Mouse (Mus musculus) T-cell, adult 66 days (primary cell): ENCODE data around the gene Gm29797. TPM values are rescaled to one million over a fixed set of nuclear protein-coding genes. Genes with fewer than 3 reads are reported as not detected.

Experiments
- total RNA-seq, 2 experiments: library from RNA; stranded (reverse); gene quantifications; 3 replicates in 1 of 2; 4 replicates in 1 of 2; pipeline ENCODE4 v1.2.4; 2023

Gene Gm29797
- under 1 TPM in 1 of 2 experiments, not detected in 1; 0.79 TPM for total RNA-seq

DNA sequence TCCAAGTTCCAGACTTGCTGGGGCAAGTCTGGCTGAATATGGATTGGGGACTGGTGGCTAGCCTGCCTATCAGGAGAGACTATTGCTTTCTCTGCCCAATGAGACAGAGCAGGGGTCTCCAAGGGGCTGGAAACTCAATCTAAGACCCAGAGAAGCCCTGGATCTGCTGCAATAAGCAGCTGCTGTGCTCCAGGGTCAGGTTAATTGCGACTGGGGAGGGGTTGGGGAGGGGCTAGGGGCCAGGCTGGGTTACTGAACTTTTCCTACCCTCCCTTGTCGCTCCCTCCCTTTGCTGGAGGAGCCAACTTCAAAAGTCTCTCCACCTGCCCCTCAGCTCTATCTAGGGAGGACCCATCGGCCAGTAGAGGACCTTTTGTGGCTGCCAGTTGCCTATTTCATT lies at the start of gene Gm29797:
Gene Gm29797, plus strand, starts transcription at position 301 of the 400 bp plus-strand sequence.

DNA sequence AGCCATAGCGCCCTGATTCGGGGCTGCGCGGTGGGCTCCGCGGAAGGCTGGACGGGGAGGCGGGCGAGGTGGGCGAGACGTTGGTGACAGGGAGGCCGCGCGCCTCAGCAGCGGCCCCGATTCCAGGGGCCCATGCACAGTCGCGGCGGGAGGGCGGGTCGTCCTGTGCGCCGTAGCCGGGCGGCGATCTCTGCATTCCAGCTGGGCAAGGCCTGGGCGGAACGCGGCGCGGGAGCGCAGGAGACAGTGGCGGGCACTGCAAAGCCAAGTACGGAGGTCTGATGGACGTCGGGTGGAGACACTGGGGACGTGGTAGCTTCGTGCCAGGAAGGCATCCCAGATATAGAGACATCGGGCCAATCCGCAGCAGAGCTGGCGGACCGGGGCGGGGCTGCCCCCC lies 14.5 kb downstream of the Gm29797 start, which contains the start of gene Sox18:
Gene Sox18, minus strand, starts transcription at position 315 of the 400 bp plus-strand sequence.

DNA sequence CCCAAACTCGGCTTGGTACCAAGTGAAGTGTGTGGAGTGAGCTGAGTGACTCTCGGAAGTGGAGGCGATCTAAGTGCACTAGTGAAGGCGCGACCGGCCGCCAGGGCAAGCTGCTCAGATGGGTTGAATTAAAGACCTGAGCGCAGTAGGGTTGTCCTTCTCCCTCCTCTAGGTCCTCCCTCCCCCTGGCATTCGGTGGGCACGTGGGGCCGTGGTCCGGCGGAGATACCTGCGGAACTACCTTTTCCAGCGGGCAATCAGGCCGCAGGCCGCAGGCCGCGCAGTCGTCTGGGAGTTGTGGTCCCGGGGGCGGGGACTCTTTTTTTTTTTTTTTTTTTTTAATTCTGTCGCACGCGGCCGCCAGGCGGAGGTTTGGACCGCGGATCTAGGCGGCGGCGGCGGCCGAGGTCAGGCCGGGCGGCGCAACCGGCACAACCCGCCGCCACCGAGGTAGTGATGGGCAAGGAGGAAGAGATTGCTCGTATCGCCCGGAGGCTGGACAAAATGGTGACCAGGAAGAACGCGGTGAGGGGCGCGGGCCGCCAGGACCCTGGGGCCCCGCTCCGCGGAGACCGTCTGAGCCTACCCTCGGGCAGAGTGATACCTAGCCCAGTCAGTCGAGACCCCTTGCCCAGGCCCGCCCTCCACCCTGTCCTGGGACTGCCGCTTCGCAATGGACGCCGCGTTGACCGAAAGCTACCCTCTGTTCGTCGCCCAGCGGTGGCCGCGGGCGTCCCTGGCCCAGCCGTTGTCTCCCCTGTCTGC lies 23.3 kb downstream of the Gm29797 start, which contains the start of gene Tcea2:
Gene Tcea2, plus strand, starts transcription at position 360 of the 765 bp plus-strand sequence.

DNA sequence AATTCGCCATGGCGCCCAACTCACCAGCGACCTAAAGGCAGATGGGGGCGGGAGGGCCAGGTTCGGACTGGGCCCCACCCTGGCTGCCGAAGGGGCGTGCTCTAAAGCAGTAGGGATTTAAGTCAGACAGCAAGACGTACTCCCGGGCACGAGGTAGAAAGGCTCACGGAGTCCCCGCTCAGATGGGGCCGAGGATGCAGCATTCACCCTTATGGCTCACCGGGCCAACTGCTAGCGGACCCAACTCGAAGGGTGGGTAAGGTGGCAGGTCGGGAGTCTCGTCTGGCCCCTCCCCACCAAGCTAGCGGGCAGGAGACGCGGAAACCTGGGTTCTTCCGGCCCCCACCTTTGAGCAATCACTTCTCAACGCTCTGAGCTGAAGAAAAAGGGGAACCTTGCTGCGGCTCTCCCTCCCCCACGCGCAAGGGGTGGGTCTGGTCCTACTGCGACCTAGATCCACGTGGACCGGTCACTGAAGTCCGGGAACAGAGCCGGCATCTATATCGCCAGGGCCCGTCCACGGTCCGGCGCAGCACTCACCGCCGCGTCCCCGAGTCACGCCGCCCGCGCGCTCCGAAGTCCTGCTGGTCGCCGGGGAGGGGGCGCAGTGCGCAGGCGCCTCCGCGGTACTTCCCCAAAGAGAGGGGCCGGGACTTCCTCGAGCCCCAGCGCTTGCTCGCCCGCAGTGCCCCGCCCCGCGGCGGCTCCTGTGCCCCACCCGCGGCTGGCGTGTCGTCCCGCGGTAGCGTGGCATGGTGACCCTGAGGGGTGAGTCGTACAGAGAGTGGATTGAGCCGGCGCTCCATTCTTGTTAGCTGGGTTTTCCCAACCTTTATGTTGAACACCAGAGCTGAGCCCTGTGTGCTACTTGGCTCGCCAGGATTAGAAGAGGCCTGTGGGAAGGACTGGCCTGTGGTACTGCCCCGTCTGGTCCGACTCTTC lies 36.8 kb downstream of the Gm29797 start, which contains the start of gene Rgs19:
Gene Rgs19, minus strand, starts transcription at position 639 of the 942 bp plus-strand sequence.

DNA sequence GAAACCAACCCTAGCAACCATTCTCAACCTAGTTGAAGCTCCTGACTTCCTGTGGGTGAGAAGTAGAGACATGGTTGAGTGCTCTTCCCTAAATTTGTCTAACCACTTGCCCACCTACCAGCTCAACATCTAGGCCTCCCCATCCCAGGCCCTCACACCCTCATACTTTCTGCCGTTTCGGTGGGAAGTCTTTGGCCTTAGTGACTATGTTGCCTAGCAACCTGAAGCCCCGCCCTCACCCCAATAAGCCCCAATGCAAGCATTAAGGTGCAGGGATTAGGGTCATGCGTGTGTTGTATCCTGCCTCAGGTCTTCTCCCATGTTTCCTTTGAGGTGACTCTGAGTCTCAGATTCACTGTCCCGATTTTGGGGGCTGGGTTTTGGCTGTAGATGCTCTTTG lies 41.4 kb downstream of the Gm29797 start, which contains the start of gene Lkaaear1:
Gene Lkaaear1, minus strand, starts transcription at position 202 of the 400 bp plus-strand sequence.

Other genes with a start within 250 kb of the Gm29797 start
- gene Zbtb46, start 197.6 kb upstream of the Gm29797 start, total RNA-seq: under 1 TPM; 0.27 to 0.67 TPM
- gene Abhd16b, start 163.8 kb upstream of the Gm29797 start, total RNA-seq: not detected
- gene Tpd52l2, start 159.9 kb upstream of the Gm29797 start, total RNA-seq: 10 to 100 TPM; 81.9 to 88.8 TPM
- gene Dnajc5, start 136.5 kb upstream of the Gm29797 start, total RNA-seq: 100 to 1,000 TPM; 131 to 137 TPM
- gene Uckl1, start 72.1 kb upstream of the Gm29797 start, total RNA-seq: 100 to 1,000 TPM; 156 to 204 TPM
- 10 to 100 TPM; 60.2 to 63.9 TPM for gene Prpf6, start 65.2 kb upstream of the Gm29797 start, total RNA-seq
- gene Zfp512b, start 64.2 kb upstream of the Gm29797 start, total RNA-seq: 10 to 100 TPM; 67.3 to 81.5 TPM
- 10 to 100 TPM; 15.5 to 17.5 TPM for gene Samd10, start 57.8 kb upstream of the Gm29797 start, total RNA-seq
- gene Sox18, start 14.6 kb downstream of the Gm29797 start, total RNA-seq: not detected
- gene Tcea2, start 23.3 kb downstream of the Gm29797 start, total RNA-seq: 10 to 100 TPM; 17.0 to 19.9 TPM
- gene Rgs19, start 36.9 kb downstream of the Gm29797 start, total RNA-seq: 100 to 1,000 TPM; 124 to 128 TPM
- not detected for gene Lkaaear1, start 41.4 kb downstream of the Gm29797 start, total RNA-seq
- gene Oprl1, start 58.0 kb downstream of the Gm29797 start, total RNA-seq: under 1 TPM; 0.23 to 0.39 TPM
- gene Myt1, start 106.3 kb downstream of the Gm29797 start, total RNA-seq: not detected
- 10 to 100 TPM; 53.6 to 71.7 TPM for gene Pcmtd2, start 180.8 kb downstream of the Gm29797 start, total RNA-seq
- 10 to 100 TPM; 20.7 to 24.5 TPM for gene Polr3k, start 207.3 kb downstream of the Gm29797 start, total RNA-seq